Mouse (Mus musculus) small intestine, adult 2 months (tissue): ENCODE data around the gene Asf1b. TPM values are rescaled to one million over a fixed set of nuclear protein-coding genes. Genes with fewer than 3 reads are reported as not detected.
"Not testable (repeated sequence)": the region's sequence is repeated elsewhere in the genome, so short reads cannot be mapped to it uniquely, and the experiment has no call there.

Source experiments
- H3K27ac ChIP-seq: fragments of 200-500 bp; 2 replicates; pipeline ENCODE4 v1.5.1; 2012; ENCODE audit warnings: low read depth, low read length, control low read depth, inconsistent platforms; ENCODE audit not compliant: insufficient read depth
- H3K27me3 ChIP-seq: fragments of 200-500 bp; 2 replicates; pipeline ENCODE4 v1.6.1; 2012; ENCODE audit warnings: mild to moderate bottlenecking, moderate library complexity, low read length, inconsistent platforms; ENCODE audit not compliant: control insufficient read depth, insufficient read depth
- H3K36me3 ChIP-seq: fragments of 200-500 bp; 2 replicates; pipeline ENCODE4 v1.6.1; 2012; ENCODE audit warnings: mild to moderate bottlenecking, low read length, control low read depth, inconsistent platforms; ENCODE audit not compliant: control insufficient read depth, insufficient read depth
- H3K4me1 ChIP-seq: fragments of 200-500 bp; 2 replicates; pipeline ENCODE4 v1.6.1; 2012; ENCODE audit warnings: low read length, inconsistent platforms, mixed read lengths; ENCODE audit not compliant: control insufficient read depth, insufficient read depth, insufficient read length
- H3K4me3 ChIP-seq: fragments of 200-500 bp; 2 replicates; pipeline ENCODE4 v1.5.1; 2012; ENCODE audit warnings: low read depth, mild to moderate bottlenecking, control low read depth, inconsistent platforms, low read length, moderate library complexity
- CTCF ChIP-seq: fragments of 200-500 bp; IDR thresholded peaks from 2 replicates; pipeline ENCODE4 v1.5.1; 2012; ENCODE audit warnings: low read depth, mild to moderate bottlenecking, control low read depth, inconsistent platforms, low read length, moderate library complexity, mixed read lengths; ENCODE audit not compliant: insufficient replicate concordance, insufficient read length; ENCODE audit errors: extremely low read depth
- POLR2A ChIP-seq: fragments of 200-500 bp; IDR thresholded peaks from 2 replicates; pipeline ENCODE4 v1.6.1; 2012; ENCODE audit warnings: low read depth, mild to moderate bottlenecking, control low read depth, inconsistent platforms, low read length, moderate library complexity
- whole genome bisulfite sequencing: fragments of 180-500 bp; shearing (Covaris S2); methylation state at CpG from one replicate; pipeline ENCODE4 v1.1.7; 2018; 5-methylcytosine and 5-hydroxymethylcytosine counted together
- polyA plus RNA-seq: library from polyadenylated mRNA; depleted of rRNA; stranded (reverse); fragments of >200 nt; gene quantifications from 2 replicates; pipeline ENCODE4 v1.2.3, GENCODE M21; 2012

Gene Asf1b
- polyA plus RNA-seq, 1 experiment, result 22.1 TPM

GRCm38 (mm10) chr8:83980845-83981244, 25.5 kb downstream of the Asf1b start:
- TF ChIP-seq CTCF, result no peak
- no peak for TF ChIP-seq POLR2A
- no peaks in the 10 kb centered on the region for H3K27me3 ChIP-seq
- H3K27ac ChIP-seq, result no peak overlapping the region
- H3K4me3 ChIP-seq, result no peak overlapping the region
- H3K4me1 ChIP-seq, result peaks cover 6% of the 10 kb centered on the region; the same call in 1 of the 2 replicates
- H3K36me3 ChIP-seq, result peaks cover 22% of the 10 kb centered on the region
- WGBS, result 82% methylated on average over 8 of the region's 8 CpGs

- Histone ChIP-seq H3K27me3 (no peaks in the 10 kb centered on the region), H3K36me3 (peaks cover 28% of the 10 kb centered on the region), H3K4me1 (peaks cover 6% of the 10 kb centered on the region; the same call in 1 of the 2 replicates), H3K27ac (no peak overlapping the region), H3K4me3 (no peak overlapping the region)
- TF ChIP-seq POLR2A (no peak), CTCF (no peak)
- 92% methylated on average over 7 of the region's 7 CpGs for WGBS
These were observed 26.2 kb downstream of the Asf1b start for GRCm38 (mm10) chr8:83981533-83981932.

- Histone ChIP-seq H3K27ac (no peak overlapping the region), H3K4me3 (no peak overlapping the region), H3K36me3 (peaks cover 36% of the 10 kb centered on the region), H3K27me3 (no peaks in the 10 kb centered on the region), H3K4me1 (peaks cover 3% of the 10 kb centered on the region; the same call in 1 of the 2 replicates)
- TF ChIP-seq CTCF (no peak), POLR2A (no peak)
- WGBS, result 77% methylated on average over 4 of the region's 4 CpGs
These were observed 27.1 kb downstream of the Asf1b start for GRCm38 (mm10) chr8:83982449-83982848.

- H3K4me1 ChIP-seq, H3K27me3 ChIP-seq, H3K27ac ChIP-seq, H3K4me3 ChIP-seq: not testable (repeated sequence)
- peaks cover 42% of the 10 kb centered on the region for H3K36me3 ChIP-seq
- 96% methylated on average over 2 of the region's 2 CpGs for WGBS
These were observed 27.9 kb downstream of the Asf1b start for GRCm38 (mm10) chr8:83983222-83983621.

GRCm38 (mm10) chr8:83989243-83989642, 33.9 kb downstream of the Asf1b start:
- Histone ChIP-seq H3K36me3 (peaks cover 55% of the 10 kb centered on the region), H3K27ac (no peak overlapping the region), H3K4me3 (no peak overlapping the region), H3K4me1 (no peaks in the 10 kb centered on the region), H3K27me3 (no peaks in the 10 kb centered on the region)
- 87% methylated on average over 7 of the region's 7 CpGs for WGBS
- TF ChIP-seq CTCF, result no peak
- TF ChIP-seq POLR2A, result no peak

GRCm38 (mm10) chr8:83990170-83990569, 34.9 kb downstream of the Asf1b start:
- 94% methylated on average over 14 of the region's 14 CpGs for WGBS
- H3K4me1 ChIP-seq, result no peaks in the 10 kb centered on the region
- H3K36me3 ChIP-seq, result peaks cover 52% of the 10 kb centered on the region
- TF ChIP-seq POLR2A (no peak), CTCF (no peak)
- no peak overlapping the region for H3K4me3 ChIP-seq
- no peaks in the 10 kb centered on the region for H3K27me3 ChIP-seq
- H3K27ac ChIP-seq, result no peak overlapping the region

- Histone ChIP-seq H3K36me3 (peaks cover 34% of the 10 kb centered on the region), H3K4me1 (no peaks in the 10 kb centered on the region), H3K4me3 (no peak overlapping the region), H3K27ac (no peak overlapping the region), H3K27me3 (no peaks in the 10 kb centered on the region)
- WGBS, result 87% methylated on average over 2 of the region's 2 CpGs
- TF ChIP-seq POLR2A (no peak), CTCF (no peak)
These were observed 37.2 kb downstream of the Asf1b start for GRCm38 (mm10) chr8:83992488-83992887.

GRCm38 (mm10) chr8:83994030-83994429, 38.7 kb downstream of the Asf1b start:
- H3K27me3 ChIP-seq, result no peaks in the 10 kb centered on the region
- H3K4me3 ChIP-seq, result no peak overlapping the region
- H3K36me3 ChIP-seq, result peaks cover 24% of the 10 kb centered on the region
- WGBS, result 74% methylated on average over 3 of the region's 3 CpGs
- no peak overlapping the region for H3K27ac ChIP-seq
- peaks cover 2% of the 10 kb centered on the region for H3K4me1 ChIP-seq
- TF ChIP-seq CTCF, result no peak
- TF ChIP-seq POLR2A, result no peak
